Mouse (Mus musculus): ENCODE data around the gene Myo18a.
A peak's percentile ranks its signal among the peaks of the same experiment; 100 is the strongest.

Myo18a gene

DNA sequence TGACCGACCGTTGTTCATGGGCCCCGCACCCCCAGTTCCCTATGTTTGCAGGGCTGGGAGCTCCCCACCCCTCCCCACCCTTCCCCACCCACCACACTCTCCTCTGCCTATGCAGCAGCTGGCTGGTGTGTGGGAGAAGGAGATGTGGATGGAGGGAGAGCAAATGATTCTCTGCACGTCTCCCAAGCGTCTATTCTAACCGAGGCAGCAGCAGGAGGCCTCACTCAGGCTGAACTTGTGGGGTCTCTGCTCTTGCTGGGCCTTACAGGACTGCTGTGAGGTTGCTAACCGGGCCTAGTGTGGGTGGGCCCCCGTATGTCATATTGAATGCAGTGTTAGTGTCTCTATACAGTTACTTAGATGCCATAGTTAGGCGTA, 37.4 kb downstream of the Myo18a start:
- DNase-seq: no peak

DNA sequence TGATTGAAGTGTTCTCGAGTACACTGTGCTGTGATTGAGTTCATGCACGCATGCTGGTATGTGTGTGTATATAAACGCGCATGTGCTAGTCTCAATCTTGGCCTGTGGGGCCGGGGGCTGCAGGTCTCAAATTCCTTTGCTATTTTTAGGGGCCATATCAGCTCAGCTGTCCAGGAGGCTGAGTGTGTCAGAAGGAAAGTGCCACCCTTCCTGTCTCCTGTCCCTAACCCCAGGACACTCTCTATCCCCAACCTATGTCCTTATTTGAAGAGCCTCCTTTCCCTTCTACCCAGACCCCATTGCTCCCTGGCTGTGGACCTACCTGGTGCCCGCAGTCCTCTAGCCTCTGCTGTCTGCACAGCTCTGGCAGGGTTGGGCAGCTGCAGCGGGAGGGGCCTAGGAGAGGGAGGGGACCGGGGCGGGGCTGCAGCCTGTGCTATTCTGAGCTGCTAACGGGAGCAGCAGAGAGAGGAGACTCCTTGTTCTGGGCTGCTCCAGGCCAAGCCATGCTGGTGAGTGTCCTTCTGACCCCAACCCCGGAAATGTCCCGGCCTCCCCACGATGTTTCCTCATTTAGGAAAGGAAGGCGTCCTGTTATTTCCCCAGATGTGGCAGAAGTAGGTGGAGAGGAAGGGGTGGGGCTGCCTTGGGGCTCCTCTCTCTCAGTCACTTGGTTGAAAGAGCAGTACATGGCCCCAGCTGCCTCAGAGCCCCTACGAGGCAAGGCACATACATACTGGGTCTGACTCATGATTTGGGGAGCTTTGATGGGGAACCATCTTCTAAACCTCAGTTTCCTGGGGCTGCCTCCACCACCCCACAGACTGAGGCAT, 38.0 kb downstream of the Myo18a start:
- DNase-seq: peak; percentile 83

DNA sequence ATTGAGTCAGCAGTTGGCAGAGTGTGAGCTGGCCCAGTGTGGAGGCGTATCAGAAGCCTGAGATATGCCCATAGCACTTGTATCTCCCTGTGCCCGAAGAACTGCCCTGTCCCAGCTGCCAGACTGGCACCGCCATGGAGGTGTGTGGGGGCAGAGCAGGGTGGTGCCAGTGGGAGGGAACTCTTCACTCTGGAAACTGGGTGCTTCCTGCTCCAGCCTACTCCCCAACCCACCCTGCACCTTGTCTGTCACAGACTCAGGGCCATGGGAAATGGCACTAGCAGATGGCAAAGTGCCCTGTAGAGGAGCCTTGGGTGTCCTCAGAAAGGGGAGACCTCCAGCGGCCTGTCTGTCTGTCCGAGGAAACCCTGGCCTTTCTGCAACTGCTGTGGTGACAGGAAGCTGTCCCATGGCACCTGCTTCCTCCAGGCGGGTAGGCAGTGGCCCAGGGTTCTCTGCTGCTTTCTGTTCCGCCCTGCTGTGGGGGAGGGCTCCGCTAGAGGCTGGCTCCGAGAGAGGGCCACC, 39.4 kb downstream of the Myo18a start:
- peak; percentile 74 for DNase-seq

GRCm38 (mm10) chr11:77806218-77806617, 43.2 kb downstream of the Myo18a start:
- DNase-seq: no peak

DNA sequence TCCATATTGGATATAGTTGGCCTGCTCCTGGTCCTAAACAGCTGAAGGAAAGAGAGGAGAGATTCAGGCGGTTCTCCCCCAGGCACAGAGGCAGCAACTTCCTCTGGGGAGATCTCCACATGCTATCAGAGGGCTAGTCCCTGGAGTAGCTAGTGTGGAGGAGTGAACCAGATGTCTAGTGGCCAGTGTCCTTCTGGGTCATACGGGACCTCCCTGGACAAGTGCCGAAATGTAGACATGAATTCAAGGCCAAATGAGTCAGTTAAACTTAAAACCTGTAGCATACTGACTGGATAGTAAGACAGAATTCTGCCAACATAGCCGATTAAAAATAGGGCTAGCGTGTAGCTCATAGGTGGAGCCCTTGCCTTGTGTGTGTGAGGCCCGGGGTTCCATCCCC, 43.8 kb downstream of the Myo18a start:
- no peak for DNase-seq

DNA sequence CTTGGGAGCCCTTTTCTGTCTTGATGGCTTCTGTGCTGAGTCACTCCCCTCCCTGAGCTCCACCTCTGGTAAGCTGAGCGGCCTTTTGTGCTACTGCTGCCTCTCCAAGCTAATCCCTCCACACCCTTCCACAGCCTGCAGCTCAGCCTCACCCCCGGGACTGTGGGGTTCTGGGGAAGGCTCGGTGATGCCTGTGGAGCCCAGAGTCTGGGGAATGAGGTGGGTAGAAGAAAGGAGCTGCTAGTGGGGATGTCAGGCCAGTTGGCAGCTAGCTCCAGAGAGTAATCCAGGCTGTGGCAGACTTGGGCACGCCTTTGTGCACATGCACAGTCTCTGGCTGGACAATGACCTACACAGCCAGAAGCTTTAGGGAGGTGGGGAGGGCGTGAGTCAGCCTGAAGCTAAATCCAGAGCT, 45.0 kb downstream of the Myo18a start:
- no peak for DNase-seq

DNA sequence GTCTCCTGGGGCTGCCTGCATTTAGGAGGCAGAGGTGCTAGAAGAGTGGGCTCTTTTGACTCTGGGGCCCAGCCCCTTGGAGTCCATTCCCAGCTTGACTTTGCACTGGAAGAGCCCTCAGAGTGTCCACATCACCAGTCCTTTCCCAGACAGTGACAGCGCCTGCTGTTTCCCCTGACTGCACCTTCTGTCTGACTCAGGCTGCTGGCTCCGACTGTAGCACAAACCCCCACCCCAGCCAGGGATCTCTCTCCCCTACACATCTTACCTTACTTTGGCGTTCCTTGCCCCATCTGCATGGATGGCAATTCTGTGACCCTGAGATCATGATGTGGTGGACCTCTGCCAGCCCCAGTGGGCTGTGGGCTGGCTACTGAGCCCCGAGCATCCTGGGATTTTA, 46.2 kb downstream of the Myo18a start:
- no peak for DNase-seq

GRCm38 (mm10) chr11:77810018-77810417, 47.0 kb downstream of the Myo18a start:
- DNase-seq: no peak

DNA sequence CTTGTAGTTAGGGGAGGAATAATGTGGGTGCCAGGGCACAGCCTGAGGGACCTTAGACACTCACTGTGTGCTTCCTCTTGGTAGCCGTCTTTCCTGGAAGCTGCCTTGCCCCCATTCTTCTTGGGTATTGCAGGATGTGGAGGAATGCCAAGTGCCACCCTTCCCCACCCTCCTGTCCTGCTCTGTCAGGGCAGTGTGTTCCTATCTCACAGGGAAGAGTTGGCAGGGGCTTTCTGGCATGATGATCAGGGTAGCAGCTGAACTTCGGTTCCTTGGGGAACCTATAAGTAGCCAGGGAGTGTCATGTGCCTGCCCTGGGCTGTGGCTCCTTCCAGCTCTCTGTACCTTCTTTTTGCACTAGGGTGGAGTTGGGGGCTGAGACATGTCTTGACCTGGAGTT, 50.9 kb downstream of the Myo18a start:
- peak; percentile 63 for DNase-seq

DNA sequence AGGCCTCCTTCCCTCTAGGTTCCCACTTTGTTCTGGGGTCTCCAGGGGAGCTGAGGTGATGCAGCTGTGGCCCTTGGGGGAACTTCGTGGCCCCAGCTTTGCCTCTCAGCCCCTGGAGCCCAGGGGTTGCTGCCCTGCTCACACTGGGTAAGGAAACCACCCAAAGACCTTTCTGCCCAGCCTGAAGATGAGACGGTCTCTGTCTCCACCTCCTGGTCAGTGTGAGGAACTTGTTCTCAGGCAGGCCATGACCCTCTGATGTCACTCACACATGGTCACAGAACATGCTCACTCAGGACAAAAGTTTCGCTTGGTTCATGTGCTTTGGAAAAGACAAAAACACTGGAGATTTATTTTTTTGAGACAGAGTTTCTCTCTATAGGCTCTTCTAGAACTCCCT, 53.0 kb downstream of the Myo18a start:
- DNase-seq: peak; percentile 66

DNA sequence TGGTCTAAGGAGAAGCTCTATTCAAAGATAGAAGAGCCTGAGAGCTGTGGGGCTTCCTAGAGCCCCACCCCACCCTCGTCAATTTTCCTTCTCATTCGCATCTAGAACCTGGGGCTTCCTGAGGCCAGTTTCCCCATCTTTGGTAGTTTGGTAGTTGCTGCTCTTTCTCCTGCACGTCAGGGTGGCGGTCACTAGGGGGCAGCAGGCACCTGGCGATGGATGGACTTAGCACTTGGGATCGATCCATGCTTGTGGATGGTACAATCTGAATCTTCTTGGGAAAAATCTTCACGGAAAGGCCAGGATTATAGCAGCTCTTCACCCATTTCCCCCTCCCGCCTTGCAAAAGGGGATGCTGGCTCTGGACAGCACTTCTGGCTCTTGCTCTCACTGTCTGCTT, 58.6 kb downstream of the Myo18a start:
- DNase-seq: peak; percentile 67

GRCm38 (mm10) chr11:77822781-77823180, 59.7 kb downstream of the Myo18a start:
- peak; percentile 67 for DNase-seq

DNA sequence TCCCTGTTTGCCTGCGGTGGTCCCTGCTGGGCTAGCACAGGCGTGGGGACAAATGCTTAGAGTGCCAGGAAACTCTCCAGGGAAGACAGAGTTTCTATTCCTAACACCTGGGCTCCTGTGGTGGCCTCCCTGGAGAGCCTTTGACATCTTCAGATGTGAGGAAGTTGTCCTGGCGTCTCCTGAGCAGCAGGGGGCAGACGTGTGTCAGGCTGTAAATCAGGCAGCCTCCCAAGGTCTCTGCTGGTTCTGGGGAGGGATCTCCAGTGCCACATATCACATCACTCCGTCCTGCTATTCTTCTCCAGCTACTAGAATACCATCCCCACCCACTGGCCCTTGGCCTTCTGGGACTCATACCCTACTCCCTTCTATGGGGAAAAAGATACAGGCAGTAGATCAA, 62.8 kb downstream of the Myo18a start:
- peak; percentile 88 for DNase-seq

DNA sequence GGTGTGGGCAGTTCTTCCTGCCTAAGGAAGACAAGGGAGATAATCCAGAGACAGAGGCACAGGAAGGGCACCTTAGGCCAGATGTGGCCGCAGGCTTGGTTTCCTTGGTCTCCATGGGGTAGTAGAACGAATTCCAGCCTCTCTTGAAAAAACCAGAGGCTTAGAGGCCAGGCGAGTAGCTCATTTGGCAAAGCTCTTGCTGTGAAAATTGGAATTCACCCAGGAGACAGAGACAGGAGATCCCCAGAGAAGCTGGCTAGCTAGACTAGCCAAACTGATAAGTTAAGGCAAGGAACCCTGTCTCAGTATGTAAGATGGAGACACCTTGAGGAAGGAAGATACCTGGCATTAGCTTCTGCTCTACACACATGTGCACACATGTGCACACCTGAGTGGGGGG, 63.3 kb downstream of the Myo18a start:
- DNase-seq: no peak

DNA sequence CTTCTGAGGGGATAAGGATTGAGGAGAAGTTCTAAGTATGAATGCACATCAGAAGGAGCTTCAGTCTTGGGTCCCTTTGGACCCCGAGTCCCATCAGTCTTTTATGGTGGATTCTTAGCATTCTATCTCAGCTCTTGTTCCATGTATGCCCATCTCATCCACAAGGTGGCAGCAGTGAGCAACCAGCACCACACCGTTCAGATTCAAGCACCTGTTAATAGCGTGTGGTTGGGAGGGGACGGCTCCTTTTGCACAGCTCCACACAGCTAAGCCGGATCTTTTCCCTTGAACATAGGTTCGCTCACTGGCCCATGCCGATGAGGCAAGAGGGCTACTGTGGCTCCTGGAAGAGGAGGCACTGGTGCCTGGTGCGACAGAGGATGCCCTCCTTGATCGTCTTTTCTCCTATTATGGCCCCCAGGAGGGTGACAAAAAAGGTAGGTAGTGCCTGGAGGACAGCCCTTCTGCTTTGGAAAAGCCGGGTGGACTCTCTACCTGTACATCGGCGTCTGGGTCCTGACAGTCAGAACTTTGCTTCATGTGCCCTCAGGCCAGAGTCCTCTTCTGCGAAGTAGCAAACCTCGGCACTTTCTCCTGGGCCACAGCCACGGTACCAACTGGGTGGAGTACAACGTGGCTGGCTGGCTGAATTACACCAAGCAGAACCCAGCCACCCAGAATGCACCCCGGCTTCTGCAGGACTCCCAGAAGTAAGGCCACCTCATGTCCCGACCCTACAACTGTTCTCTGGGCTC, 64.4 kb downstream of the Myo18a start:
- DNase-seq: peak; percentile 84

DNA sequence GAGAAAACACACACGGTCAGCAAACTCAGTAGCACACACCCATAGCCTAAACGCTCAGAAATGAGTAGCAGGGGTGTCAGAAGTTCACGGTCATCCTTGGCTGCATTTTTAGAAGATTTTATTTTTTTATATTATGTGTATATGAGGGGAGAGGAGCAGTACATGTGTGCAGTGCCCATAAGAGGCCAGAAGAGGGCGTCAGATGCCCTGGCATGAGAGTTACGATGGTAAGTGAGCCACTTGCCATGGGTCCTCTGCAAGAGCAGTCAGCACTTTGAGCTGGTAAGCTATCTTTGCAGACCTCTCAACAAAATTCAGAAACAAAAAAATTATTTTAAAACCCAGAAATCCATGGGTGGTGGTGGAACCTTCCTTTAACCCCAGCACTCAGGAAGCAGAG, 65.1 kb downstream of the Myo18a start:
- no peak for DNase-seq

GRCm38 (mm10) chr11:77829043-77829841, 66.2 kb downstream of the Myo18a start:
- peak; percentile 61 for DNase-seq

DNA sequence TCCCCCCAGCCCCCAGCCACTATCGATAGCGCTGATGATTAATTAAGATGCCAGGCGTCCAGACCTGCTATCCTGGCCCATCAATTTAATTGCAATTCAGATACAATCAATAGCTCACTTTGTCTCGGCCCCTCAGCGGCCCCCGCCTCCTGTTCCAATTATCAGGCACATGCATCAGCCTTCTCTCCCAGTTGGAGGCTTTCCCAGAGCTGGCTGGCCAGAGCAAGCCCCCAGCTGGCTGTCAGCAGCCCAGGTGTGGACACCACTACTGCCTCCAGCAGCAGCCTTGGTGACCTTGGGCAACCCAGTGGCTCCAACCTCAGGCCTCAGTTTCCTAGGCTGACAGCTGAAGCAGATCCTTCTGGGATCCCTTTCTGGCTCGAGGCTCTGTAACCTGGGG, 67.8 kb downstream of the Myo18a start:
- no peak for DNase-seq

DNA sequence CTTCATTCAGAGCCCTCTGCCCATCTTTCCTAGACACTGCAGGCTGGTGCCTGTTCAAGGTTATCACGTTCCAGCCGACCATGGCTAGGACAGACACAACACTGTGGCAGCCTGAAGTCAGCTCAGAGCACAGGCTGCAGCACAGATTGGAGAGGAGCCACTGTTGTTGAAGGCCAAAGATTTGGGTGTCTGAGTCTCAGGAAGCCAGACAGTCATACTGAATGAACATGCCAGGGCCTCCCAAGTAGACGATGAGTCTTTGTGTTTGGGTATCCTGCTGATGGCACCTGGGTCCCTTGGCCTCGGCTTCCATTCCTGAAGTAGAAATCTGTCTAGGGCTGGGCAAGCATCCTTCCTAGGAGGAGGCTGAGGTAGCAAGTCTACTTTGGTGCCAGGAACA, 69.5 kb downstream of the Myo18a start:
- no peak for DNase-seq

DNA sequence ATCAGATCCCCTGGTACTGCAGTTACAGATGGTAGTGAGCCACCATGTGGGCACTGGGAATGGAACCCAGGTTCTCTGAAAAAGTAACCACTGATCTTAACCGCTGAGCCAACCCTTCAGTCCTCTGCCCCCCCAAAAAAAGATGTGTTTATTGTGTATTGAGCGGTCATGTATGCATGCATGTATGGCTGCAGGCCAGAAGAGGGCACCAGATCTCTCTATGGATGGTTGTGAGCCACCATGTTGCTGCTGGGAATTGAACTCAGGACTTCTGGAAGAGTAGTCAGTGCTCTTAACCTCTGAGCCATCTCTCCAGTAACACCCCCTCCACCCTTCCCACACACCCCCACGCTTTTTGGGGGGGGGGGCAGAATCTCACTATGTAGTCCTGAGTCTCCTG, 72.1 kb downstream of the Myo18a start:
- DNase-seq: no peak

- DNase-seq: no peak
Measured at GRCm38 (mm10) chr11:77836290-77836689, 73.2 kb downstream of the Myo18a start.

DNA sequence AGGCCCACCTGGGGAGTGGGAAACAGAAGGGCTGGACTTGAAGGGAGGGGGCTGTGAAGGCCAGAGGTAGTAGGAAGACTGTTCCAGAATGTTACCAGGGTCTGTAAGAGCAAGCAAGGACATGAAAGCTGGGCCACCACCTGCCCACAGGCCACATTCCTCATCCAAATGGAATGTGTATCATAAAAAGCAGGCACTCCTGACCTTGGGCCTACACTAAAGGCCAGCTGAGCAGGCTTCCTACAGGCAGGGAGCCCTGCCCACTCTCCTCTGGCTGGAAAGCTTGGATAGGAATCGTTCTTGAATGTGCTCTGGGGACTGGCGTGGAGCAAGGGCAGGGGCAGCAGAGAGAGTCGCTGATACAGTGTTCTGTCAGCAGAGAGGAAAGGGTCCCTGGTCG, 73.7 kb downstream of the Myo18a start:
- no peak for DNase-seq

DNA sequence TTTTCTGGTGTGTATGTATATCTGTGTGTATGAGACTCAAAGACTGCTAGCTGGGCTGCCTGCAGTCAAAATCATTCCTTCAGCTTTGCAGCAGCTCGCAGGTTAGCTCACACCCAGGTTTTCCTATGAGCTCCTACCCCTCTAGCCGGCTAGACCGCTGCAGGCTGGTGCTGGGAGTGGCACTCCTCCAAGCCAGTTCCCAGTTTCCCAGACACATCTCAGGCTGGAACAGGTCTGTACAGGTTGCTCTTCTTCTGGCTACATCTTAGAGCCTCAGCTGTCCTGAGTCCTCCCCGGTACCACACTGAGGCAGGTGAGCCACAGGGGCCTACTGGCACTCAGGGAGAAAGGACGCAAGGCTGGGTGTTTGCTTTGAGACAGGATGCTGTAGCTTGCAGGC, 74.8 kb downstream of the Myo18a start:
- DNase-seq: no peak

Measured in lung, postnatal 36 days (tissue).